Mouse (Mus musculus): ENCODE data around the gene Skil. TPM values are rescaled to one million over a fixed set of nuclear protein-coding genes. Genes with fewer than 3 reads are reported as not detected.
A peak's percentile ranks its signal among the peaks of the same experiment; 100 is the strongest.
"Not testable (repeated sequence)": the region's sequence is repeated elsewhere in the genome, so short reads cannot be mapped to it uniquely, and the experiment has no call there.

The Skil gene
- polyA plus RNA-seq, 1 experiment from 2014 or later = 21.3 TPM

DNA sequence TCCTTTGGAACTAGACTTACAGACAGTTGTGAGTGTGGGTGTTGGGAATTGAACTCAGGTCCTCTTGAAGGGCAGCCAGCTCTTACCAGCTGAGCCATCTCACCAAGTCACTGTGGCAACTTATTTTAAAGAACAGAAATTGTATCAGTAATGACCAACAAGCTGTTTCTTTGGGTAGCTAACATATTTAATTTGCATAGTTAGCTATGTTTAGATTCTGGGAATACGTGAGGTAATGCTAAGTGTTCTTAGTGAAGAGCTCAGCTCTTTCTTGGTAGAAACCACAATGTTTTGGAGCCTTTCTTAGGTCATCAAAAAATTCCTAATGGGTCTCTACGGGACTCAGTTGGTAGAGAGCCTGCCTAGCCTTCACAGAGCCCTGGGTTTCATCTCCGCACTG lies 5.9 kb downstream of the Skil start:
- Histone ChIP-seq H3K9me3 (no peaks in the 10 kb centered on the region), H3K4me2 (replicated peaks) (no peak overlapping the region), H3K36me3 (no peaks in the 10 kb centered on the region), H3K4me3 (replicated peaks) (no peak overlapping the region), H3K27ac (no peak overlapping the region), H3K9ac (no peak overlapping the region), H3K4me1 (replicated peaks) (peaks cover 10% of the 10 kb centered on the region), H3K27me3 (replicated peaks) (no peaks in the 10 kb centered on the region)
- ATAC-seq = no peak
- WGBS = 91% methylated on average over 3 of the region's 3 CpGs

DNA sequence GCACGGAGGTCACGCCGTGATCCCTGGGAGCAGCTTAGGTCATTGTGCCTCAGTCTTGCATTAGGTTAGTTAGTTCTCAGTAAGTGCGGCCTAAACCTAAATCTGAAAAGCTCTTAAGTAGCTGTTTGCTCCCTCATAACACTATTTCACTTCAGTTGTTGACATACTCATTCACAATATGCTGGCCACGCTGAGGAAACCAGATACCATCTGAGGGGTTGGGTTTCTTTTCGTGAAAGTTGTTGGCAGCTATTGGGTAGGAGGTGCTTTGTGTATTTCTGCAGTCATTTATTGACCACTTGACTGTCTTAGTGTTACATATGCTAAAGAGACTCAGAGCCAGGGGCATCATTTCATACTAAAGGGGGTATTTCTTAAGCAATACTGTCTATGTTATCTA lies 10.1 kb downstream of the Skil start:
- H3K4me1 ChIP-seq (replicated peaks) = no peaks in the 10 kb centered on the region
- ATAC-seq = no peak
- 70% methylated on average over 6 of the region's 6 CpGs for WGBS
- no peak overlapping the region for H3K4me2 ChIP-seq (replicated peaks)
- H3K36me3 ChIP-seq = no peaks in the 10 kb centered on the region
- no peak overlapping the region for H3K4me3 ChIP-seq (replicated peaks)
- H3K9ac ChIP-seq = no peak overlapping the region
- no peaks in the 10 kb centered on the region for H3K9me3 ChIP-seq
- H3K27ac ChIP-seq = no peak overlapping the region
- H3K27me3 ChIP-seq (replicated peaks) = no peaks in the 10 kb centered on the region

DNA sequence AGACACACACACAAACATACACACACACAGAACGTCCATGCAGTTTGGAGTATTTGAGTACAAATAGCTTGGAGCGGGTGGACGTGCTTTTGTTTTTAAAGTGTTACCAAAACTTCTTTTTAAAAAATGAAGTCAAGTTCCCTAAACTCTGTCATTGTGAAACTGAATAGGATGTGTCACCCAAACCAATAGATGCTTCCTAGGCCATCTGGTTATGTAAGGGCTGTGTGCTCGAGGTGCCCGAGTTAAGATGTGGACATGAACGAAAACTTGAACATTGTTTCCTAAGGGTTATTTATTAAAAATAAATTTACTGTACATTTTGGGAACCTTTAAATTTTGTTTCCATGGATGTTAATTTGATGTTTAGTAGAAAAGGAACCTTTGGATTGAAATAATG lies 11.7 kb downstream of the Skil start:
- Histone ChIP-seq H3K36me3 (no peaks in the 10 kb centered on the region), H3K9me3 (no peaks in the 10 kb centered on the region), H3K27me3 (replicated peaks) (no peaks in the 10 kb centered on the region), H3K4me1 (replicated peaks) (no peaks in the 10 kb centered on the region), H3K4me2 (replicated peaks) (no peak overlapping the region), H3K27ac (no peak overlapping the region), H3K4me3 (replicated peaks) (no peak overlapping the region), H3K9ac (no peak overlapping the region)
- WGBS = 85% methylated on average over 6 of the region's 6 CpGs
- no peak for ATAC-seq

DNA sequence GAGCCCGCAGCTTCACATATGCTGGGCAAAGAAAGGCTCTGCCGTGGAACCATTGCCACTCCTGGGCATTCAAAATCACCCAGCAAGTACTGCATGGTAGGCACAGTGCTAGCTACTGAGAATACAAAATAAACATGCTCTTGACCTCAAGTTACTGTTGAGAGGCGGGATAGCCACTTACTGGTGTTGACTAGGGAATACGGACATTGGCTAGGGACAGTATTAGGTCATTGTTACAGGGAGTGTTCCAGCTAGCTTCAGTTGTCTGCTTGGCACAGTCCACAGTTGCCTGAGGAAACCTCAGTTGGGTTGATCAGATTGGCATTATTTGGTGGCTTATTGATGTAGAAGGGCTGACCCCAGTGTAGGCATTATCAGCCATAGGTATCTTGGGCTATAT lies 12.8 kb downstream of the Skil start:
- Histone ChIP-seq H3K4me3 (replicated peaks) (no peak overlapping the region), H3K9ac (no peak overlapping the region), H3K9me3 (no peaks in the 10 kb centered on the region), H3K4me2 (replicated peaks) (no peak overlapping the region), H3K27ac (no peak overlapping the region), H3K27me3 (replicated peaks) (no peaks in the 10 kb centered on the region), H3K36me3 (no peaks in the 10 kb centered on the region), H3K4me1 (replicated peaks) (no peaks in the 10 kb centered on the region)
- no peak for ATAC-seq
- 78% methylated on average over 4 of the region's 4 CpGs for WGBS

DNA sequence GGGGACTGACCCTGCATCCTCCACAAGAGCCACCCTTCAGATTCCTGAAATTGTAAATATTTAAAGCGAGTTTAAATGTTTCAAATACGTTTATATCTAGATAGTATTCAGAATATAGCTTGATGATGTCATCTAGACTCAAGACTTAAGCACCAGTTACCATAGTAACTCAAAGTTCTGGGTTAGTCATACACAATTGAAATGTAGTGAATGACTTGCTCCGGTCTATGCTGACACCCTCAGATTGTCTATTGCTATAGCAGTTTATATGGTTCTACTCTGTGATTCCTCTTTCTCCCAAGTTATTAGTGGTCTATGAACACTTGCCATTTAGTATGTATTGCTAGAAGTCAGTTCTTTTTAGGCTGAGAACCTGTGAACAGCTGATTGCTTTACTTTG lies 14.2 kb downstream of the Skil start:
- no peaks in the 10 kb centered on the region for H3K9me3 ChIP-seq
- no peak overlapping the region for H3K27ac ChIP-seq
- no peak overlapping the region for H3K4me2 ChIP-seq (replicated peaks)
- H3K36me3 ChIP-seq = no peaks in the 10 kb centered on the region
- H3K4me1 ChIP-seq (replicated peaks) = no peaks in the 10 kb centered on the region
- 55% methylated on average over 3 of the region's 3 CpGs for WGBS
- H3K9ac ChIP-seq = no peak overlapping the region
- no peak overlapping the region for H3K4me3 ChIP-seq (replicated peaks)
- H3K27me3 ChIP-seq (replicated peaks) = no peaks in the 10 kb centered on the region
- ATAC-seq = no peak; the same call in 1 of the 2 replicates

DNA sequence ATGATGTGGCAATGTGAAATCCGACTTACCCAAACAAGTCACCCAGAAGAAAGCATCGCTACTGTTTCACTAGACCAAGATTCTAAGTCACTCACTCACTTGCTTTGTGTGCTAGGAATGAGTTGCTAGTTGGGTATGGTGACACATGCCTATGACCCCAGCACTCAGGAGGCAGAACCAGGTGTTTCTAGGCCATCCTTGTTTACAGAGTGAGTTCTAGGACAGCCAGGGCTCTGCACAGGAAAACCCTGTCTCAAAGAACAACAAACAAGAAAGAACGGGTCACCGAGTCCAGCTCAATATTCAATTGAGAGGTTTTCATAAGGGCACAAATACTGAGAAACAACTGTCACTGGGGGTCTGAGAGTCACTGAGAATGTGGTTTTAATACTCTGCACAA lies 28.2 kb downstream of the Skil start:
- no peak overlapping the region for H3K9ac ChIP-seq
- H3K4me3 ChIP-seq (replicated peaks) = no peak overlapping the region
- no peaks in the 10 kb centered on the region for H3K9me3 ChIP-seq
- H3K4me2 ChIP-seq (replicated peaks) = no peak overlapping the region
- H3K27ac ChIP-seq = no peak overlapping the region
- 82% methylated on average over 4 of the region's 4 CpGs for WGBS
- H3K4me1 ChIP-seq (replicated peaks) = no peaks in the 10 kb centered on the region
- H3K27me3 ChIP-seq (replicated peaks) = no peaks in the 10 kb centered on the region
- H3K36me3 ChIP-seq = peaks cover 13% of the 10 kb centered on the region; the same call in 1 of the 2 replicates
- no peak for ATAC-seq

DNA sequence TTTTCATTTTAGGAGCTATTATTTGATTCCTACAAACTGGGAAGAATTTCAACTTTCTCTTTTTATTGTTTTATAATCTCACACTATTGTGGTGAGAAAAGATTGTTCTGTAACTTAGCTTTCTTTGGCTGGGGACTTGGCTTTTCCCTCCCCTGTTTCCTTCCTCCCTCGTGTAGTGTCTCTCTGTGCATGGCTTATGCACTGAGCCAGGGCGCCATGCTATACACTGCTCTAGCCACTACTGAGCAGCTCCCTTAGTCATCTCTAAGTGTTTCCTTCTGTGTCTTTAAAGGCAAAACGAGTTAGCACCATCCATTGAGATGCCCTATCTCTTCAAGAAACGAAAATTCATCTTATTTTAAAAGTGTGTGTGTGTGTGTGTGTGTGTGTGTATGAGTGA lies 31.4 kb downstream of the Skil start:
- Histone ChIP-seq H3K27ac (no peak overlapping the region), H3K9me3 (no peaks in the 10 kb centered on the region), H3K4me3 (replicated peaks) (no peak overlapping the region), H3K27me3 (replicated peaks) (no peaks in the 10 kb centered on the region), H3K36me3 (0 out of 2 replicates have a peak, but pooled peaks cover 5% of the 10 kb centered on the region), H3K4me2 (replicated peaks) (no peak overlapping the region), H3K9ac (no peak overlapping the region), H3K4me1 (replicated peaks) (no peaks in the 10 kb centered on the region)
- 56% methylated on average over 4 of the region's 4 CpGs for WGBS
- ATAC-seq = no peak

DNA sequence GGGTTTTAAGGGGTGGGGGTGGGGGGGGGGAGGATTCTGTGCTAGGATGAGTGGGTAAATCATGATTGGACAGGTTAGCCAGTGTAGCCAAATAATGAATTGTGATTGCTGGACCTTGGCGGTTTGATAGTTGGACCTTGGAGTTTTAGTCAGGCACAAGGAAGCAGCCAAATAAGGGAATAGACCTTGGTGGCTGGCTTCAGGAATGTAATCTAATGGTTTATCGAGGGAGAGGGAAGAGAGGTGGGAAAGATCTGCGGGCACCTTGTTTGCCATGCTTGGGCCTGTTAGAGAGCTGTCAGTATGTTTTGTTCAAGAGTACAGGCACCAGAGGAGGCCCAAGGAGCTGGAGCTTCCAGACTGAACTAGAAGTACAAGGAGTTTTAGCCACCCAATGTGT lies 32.0 kb downstream of the Skil start:
- WGBS = 62% methylated on average over 3 of the region's 3 CpGs
- ATAC-seq = peak; percentile 32; the same call in 1 of the 2 replicates
- no peak overlapping the region for H3K4me2 ChIP-seq (replicated peaks)
- no peak overlapping the region for H3K9ac ChIP-seq
- no peaks in the 10 kb centered on the region for H3K27me3 ChIP-seq (replicated peaks)
- H3K36me3 ChIP-seq = 0 out of 2 replicates have a peak, but pooled peaks cover 5% of the 10 kb centered on the region
- H3K4me1 ChIP-seq (replicated peaks) = no peaks in the 10 kb centered on the region
- H3K4me3 ChIP-seq (replicated peaks) = no peak overlapping the region
- no peaks in the 10 kb centered on the region for H3K9me3 ChIP-seq
- H3K27ac ChIP-seq = no peak overlapping the region

DNA sequence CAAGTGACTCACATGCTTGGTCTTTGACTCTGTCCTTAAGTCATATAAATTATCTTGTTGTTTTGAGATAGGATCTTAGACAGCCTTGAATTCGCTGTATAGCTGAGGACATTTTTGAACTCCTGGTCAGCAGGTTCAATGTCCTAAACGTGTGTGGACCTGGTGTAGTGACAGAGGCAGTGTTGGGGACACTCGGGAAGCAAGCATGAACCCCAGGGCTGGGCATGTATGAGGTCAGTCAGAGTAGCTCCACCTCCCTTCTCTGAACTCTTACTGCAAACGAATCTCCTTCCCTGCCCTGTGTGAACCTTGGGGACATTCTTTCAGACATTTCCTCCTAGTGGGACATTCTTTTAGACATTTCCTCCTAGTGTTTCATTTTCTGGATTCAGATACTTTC lies 34.9 kb downstream of the Skil start:
- Histone ChIP-seq H3K4me1 (replicated peaks) (peaks cover 6% of the 10 kb centered on the region), H3K4me3 (replicated peaks) (no peak overlapping the region), H3K9me3 (no peaks in the 10 kb centered on the region), H3K27ac (no peak overlapping the region), H3K9ac (no peak overlapping the region), H3K4me2 (replicated peaks) (no peak overlapping the region), H3K36me3 (no peaks in the 10 kb centered on the region), H3K27me3 (replicated peaks) (no peaks in the 10 kb centered on the region)
- 36% methylated on average over 4 of the region's 4 CpGs for WGBS
- peak; percentile 62 for ATAC-seq

DNA sequence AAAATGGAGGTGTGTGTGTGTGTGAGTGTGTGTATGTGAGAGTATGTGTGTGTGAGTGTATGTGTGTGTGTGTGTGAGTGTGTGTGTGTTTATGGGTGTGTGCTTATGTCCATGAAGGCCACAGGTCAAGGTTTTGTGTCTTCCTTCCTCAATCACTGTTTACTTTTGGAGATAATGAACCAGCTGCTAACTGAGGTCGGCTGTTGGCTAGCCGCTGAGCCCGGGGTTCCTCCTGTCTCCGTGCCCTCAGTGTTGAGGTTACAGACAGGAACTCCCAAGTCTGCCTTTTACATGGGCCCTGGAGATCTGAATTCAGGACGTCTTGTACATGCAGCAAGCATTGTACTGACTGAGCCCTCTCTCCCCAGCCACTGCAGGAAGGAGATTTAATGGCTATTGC lies 38.8 kb downstream of the Skil start:
- ATAC-seq = peak; percentile 15; the same call in 1 of the 2 replicates
- H3K4me3 ChIP-seq (replicated peaks) = no peak overlapping the region
- H3K4me1 ChIP-seq (replicated peaks) = peaks cover 6% of the 10 kb centered on the region
- H3K27ac ChIP-seq = no peak overlapping the region
- H3K4me2 ChIP-seq (replicated peaks) = peak overlapping the region; percentile 9; the same call in 1 of the 2 replicates
- 10% methylated on average over 5 of the region's 5 CpGs for WGBS
- H3K27me3 ChIP-seq (replicated peaks) = no peaks in the 10 kb centered on the region
- no peaks in the 10 kb centered on the region for H3K9me3 ChIP-seq
- H3K36me3 ChIP-seq = no peaks in the 10 kb centered on the region
- no peak overlapping the region; the same call in 1 of the 2 replicates for H3K9ac ChIP-seq

DNA sequence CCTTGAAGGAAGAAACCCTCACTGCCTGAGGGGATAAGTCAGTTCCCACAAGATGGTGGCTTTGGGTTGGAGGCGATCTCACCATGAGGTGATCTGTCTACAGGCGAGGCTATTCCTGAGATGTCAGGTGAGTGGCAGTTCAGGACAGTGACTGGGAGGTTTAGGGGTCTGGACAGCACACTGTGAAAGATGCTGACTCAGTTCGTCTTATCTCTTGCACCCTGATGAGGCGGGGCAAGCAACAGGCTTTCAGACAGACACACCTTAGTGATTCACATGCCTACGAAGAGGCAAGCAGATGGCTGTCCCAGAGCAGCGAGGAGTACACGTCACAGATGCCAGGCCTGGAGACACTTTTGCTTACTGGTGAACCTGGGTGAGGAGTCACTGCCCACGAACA lies 39.4 kb downstream of the Skil start:
- Histone ChIP-seq H3K4me2 (replicated peaks) (peak overlapping the region; percentile 9; the same call in 1 of the 2 replicates), H3K27me3 (replicated peaks) (no peaks in the 10 kb centered on the region), H3K4me1 (replicated peaks) (peaks cover 6% of the 10 kb centered on the region), H3K9ac (no peak overlapping the region), H3K9me3 (no peaks in the 10 kb centered on the region), H3K4me3 (replicated peaks) (no peak overlapping the region), H3K36me3 (no peaks in the 10 kb centered on the region), H3K27ac (no peak overlapping the region)
- ATAC-seq = peak; percentile 87
- 71% methylated on average over 8 of the region's 8 CpGs for WGBS

DNA sequence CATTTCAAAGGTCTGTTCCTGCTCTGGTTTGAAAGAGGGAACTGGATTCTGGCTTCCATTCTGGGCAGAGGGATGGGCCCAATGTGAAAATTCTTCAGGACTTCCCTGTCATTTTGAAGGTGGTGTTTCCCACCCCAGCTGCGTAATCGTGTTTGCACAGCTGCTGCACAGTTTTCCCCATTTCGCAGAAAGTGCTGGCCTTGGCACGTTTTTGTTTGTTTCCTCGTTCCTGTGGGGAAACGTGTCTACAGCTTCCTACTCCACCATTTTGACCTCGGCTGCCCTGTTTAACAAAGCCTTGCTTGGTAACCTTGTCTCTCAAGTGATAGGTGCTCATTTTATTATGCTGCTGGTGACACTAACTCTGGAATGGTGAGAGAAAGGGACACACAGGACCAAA lies 39.8 kb downstream of the Skil start:
- Histone ChIP-seq H3K9ac (no peak overlapping the region), H3K27me3 (replicated peaks) (no peaks in the 10 kb centered on the region), H3K4me1 (replicated peaks) (peaks cover 6% of the 10 kb centered on the region), H3K27ac (no peak overlapping the region), H3K36me3 (no peaks in the 10 kb centered on the region), H3K9me3 (no peaks in the 10 kb centered on the region), H3K4me3 (replicated peaks) (no peak overlapping the region), H3K4me2 (replicated peaks) (no peak overlapping the region)
- 32% methylated on average over 7 of the region's 7 CpGs for WGBS
- peak; percentile 39 for ATAC-seq

DNA sequence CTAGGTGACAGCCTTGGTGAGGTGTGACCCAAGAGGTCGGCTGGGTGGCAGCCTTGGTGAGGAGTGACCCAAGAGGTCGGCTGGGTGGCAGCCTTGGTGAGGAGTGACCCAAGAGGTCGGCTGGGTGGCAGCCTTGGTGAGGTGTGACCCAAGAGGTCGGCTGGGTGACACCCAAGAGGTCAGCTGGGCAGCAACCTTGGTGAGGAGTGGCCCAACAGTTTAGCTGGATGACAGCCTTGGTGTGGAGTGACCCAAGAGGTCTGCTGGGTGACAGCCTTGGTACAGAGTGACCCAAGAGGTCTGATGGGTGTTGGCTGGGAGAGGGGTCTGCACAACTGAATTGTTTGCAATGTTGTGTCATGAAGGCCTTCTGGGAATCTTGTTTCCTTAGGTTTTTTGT lies 41.7 kb downstream of the Skil start:
- not testable (repeated sequence) for H3K9ac ChIP-seq; H3K27ac ChIP-seq; H3K27me3 ChIP-seq (replicated peaks); H3K9me3 ChIP-seq; ATAC-seq; H3K4me1 ChIP-seq (replicated peaks); H3K4me3 ChIP-seq (replicated peaks); H3K36me3 ChIP-seq; H3K4me2 ChIP-seq (replicated peaks)
- WGBS = 75% methylated on average over 4 of the region's 4 CpGs
